Mouse (Mus musculus): ENCODE measurements around the gene Dock11.

Gene Dock11

DNA sequence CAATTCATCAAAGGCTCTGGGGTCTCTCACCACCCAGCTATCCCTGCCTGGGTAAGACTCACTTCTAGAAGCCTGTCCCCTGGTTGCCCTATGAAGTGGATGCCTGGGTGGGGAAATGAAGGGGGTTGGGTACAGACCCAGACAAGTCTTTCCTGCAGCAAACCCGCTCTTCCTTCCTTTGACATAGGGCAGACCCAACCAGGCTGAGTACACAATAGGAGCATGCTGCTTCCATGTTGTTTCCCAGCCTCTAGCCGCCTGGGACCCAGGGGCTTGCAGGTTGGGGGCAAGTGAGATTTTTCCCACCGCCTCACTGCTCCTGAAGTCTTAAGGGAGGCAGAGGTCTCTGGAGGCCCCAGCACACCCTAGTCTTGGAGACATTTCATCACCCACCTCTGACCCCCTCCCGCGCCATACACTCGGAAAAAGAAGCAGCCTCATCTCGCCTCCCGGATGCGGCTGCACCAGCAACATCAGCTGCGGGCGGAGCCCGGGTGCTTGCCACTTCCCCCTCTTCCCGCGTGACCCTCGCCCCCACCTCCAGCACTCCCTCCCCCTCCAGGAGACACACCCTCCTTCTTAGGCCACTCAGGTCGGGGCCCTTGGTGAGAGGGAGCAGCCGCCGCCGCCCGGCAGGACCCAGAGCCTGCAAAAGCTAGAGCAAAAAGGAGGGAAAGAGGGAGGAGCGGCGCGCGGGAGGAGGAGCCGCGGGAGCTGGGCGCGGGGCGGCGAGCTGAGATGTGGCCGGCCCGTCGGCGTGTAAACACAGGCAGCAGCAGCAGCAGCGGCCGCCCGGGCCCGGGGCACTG, at the start of gene Dock11:
Gene Dock11 (plus strand): TSS at position 746 of the 809 bp plus-strand sequence.
- CTCF ChIA-PET, result interaction anchor here (0.6 kb wide), 1 partner anchor 137 kb away, joined by 4 read pairs; no protein-coding TSS in a partner anchor

DNA sequence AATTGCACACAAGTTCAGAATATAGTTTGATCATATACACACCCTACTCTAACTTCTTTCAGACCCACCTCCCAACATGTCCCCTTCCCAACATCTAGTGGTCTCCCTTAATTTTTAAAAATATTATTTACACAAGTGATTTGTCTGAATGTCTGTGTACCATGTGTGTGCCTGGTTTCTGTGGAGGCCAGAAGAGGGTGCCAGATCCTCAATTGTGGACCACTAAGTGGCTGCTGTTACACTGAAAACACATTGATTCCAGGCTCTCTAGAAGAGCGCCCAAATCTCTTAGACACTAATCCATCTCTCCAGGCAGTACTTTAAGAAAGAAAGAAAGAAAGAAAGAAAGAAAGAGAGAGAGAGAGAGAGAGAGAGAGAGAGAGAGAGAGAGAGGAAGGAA, 8.9 kb upstream of the Dock11 start:
- CTCF ChIA-PET, result no interaction called here

DNA sequence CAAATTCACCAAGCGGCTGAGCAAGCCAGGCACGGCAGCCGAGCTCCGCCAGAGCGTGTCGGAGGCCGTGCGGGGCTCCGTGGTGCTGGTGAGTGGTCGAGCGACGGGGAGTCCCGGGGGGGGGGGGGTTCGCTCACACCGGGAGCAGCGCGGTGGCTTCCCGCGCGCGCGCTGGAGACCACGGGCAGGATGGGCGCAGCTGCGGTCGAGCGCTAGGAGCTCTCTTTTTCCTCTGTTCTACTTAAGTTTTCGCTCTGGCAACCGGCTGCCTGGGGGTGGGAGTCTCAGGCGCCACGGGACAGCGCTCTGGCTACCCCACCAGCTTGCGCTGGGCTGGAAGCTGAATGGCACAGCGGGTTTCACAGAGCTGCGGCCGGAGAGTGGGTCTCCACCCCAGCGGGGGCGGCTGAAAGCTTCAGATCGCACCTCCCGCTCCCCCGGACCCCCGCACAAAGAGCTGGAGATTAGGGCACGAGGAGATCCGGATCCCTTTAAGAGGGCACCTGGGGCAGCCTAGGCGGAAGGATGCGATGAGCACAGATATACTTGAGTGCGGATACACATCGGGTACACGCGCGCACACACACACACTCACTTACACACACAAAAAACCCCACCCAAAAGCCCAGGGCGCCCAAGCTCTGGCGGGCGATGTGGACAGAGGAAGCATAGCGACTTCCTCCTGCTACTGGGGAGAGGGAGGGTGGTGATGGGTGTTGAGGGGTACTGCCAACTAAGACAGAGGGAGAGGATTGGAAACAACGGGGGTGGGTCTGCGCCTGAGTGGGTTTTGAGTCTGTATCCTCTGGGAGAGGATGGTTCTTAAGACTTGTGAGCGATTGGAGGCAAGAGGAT, 540 bp downstream of the Dock11 start:
- CTCF ChIA-PET, result interaction anchor here (0.6 kb wide), 1 partner anchor 136 kb away, joined by 4 read pairs; no protein-coding TSS in a partner anchor

DNA sequence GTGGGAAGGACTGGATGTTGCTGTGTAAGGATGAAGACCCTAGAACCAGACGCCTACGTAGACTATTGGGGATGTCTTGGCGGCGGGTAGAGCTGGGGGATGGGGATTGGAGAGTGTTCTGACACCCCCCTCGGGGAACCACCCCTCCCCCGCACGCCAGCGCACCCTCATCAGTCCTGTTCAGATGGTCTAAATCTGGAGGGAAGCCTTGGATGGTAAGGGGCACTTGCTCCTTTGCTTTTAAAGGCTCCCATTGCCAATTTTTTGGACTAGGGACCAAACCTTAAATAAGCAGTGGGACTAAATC, 1.1 kb downstream of the Dock11 start:
- CTCF ChIA-PET, result no interaction called here

DNA sequence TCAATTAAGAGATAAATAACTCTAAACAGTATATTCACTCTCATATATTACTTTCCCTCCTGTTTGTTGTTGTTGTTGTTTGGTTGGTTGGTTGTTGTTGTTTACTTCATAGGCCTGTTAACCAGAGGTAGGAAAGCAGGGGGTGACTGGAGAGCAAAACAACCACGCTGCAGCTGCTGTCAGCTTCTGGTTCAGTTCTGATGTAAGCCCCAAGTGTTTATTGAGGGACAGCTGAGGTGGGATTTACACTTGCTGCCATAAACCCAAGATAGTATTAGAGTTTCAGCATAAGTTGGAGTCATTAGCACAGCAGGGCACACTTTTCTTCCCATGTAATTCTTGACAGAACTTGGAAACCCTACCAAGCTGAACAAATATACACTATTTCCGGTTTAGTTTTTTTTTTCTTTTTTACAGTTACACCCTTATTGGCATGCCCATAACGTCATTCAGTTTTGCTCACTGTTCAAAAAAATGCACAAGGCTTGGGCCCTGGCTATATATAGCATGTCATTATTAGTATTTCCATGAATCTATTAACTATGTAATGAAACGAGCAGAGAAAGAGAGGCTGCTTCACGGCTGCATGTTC, 3.0 kb downstream of the Dock11 start:
- CTCF ChIA-PET, result no interaction called here

DNA sequence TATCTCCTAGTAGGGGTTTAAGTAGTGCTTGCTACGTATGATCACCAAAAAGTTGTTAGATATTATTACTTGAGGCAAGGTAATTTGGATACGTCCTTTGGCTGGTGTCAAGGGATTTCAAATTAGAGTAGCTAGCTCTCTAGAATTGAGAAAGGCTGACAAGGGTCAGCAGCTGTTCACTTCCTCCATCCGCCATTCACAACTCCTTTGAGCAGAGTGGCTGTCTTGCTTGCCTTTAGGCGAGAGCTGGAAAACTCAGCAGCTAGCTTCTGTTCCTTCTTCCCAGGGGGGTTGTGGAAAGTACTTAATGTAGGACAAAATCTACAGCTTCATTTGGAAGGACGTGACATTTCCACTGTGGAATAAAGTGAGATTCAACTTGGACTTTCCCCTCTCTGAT, 3.7 kb downstream of the Dock11 start:
- CTCF ChIA-PET, result no interaction called here

DNA sequence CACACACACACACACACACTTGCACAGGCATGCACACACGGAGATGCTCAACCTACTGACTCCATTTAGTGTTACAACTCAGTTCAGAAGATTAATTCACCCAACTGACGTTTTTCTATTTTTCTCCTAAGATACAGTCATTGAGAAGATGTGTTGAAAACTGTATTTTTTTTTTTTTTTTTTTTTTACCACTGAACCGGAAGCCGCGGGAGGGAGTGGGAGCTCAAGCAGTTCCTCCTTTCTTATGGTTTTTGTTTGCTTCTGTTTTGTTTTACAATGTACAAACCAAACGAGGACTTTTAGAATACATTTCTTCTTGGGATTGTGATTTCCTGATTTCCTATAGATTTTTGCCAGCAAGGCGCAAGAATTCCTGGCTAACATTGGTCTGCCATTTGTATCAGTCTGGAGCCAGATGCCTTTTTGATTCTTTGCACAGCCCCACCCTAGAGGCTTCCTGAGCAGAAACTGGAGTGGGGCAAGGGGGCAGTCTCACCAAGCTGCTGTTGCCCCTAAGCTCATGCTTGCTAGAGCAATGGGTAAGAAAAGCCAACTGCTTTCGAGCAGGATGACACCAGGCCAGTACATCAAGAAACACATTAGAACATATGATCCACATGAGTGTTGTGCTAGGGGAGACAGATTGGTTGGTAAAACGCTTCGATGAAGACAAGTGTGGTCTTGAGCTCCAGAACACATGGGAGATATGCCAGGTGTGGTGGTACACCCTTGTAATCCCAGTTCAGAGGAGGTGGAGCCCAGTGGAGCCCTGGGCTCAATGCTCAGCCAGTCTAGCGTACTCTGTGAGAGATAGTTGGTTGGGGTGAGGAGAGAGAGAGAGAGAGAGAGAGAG, 9.2 kb downstream of the Dock11 start:
- CTCF ChIA-PET, result interaction anchor here (1.9 kb wide), 1 partner anchor 25 kb away, joined by 5 read pairs; no protein-coding TSS in a partner anchor

DNA sequence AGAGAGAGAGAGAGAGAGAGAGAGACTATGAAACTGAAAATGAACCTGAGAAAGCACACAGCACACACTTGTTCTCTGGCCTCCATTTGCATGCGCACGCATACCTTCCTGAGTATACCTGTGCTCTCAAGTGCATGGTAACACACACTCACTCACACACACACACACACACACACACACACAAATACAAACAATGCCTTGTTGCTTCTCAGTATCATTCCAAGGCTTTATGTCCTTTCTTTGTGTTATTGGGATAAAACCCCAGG, 9.8 kb downstream of the Dock11 start:
- CTCF ChIA-PET, result interaction anchor here (1.9 kb wide), 1 partner anchor 24 kb away, joined by 5 read pairs; no protein-coding TSS in a partner anchor

DNA sequence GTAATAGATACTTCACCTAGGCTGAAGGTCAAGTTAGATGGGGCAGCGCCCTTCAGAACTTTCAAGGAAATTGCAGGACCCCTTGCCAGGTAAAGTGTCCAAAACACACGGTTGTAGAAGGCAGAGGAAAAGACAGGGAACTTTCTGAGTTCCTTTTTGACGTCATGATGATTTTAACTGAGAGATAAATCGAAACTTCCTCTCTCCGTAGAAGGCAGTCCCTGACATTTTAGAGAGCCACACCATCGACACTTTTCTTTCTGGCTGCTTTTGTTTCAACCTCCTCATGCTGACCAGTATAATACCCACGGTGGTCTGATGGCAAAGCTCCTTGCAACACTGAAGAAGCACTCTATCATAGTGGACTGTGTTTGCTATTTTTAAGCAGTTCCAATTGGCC, 15.7 kb downstream of the Dock11 start:
- CTCF ChIA-PET, result no interaction called here

DNA sequence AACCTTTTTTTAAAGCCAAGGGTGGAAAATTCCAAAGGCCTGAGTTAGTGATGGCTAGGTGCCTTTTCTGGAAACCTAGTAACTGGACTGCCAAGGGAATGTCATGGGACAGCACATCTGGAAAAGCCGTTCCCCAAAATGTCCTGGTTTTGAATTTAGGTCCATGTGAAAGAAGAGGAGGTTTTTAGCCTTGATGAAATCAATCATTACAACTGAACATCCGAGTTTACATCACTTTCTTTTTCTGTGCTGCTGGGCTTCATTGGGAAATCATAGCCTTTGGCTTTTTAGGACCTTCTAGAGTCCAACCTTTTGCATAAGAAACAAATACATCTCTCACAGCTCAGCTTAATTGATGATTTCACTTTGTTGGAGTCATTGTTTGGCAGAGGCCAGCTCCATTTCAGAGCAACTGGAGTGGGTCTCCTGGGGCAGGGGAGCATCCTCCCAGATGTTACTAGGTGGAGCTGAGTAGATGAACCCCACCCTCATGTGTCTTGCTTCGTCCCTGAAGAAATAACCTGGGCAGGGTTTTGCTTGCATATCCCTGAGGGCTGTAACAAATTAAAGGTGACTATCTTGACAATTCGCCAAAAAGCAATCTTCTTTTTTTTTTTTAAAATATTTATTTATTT, 18.2 kb downstream of the Dock11 start:
- CTCF ChIA-PET, result no interaction called here

DNA sequence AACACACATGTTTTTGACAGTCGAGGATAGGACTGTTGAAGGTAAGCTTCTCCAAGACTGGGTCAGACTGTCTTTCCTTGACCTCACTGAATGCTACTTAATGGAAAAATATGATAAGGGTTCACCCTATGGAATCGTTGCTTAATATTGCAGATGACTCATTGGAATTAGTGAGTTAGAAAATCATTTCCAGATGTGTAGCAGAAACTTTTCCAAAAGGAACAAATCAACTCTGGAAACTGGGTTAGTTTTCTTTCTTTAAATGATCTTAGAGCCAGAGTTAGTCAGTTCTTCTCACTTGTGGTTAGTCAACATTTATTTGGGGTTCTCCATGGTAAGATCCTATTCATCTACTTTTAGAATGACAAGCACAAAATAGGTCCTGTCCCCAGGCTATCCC, 30.9 kb downstream of the Dock11 start:
- CTCF ChIA-PET, result no interaction called here

DNA sequence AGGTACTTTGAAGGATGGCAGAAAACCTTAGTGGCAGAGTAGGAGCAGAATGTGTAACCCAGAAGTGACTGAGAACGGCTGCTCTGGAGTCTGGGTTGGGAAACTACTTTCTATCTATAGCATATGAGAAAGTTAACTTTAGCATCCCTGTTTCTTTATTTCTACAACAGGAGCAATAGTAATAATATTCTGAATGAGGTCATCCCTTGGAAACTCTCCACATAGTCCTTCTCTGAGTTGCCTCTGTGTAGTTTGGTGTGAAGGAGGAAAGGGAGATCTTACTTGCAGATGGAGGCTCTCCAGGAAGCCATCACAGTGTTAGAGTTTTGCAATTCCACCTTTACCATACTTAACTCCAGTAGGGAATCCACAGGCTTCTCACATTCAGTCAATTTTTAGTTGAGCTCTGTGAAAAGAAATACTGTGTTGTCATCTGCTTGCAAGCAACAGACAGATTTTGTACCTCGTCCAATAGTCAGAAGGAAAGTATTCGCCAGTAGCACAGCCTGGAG, 31.5 kb downstream of the Dock11 start:
- CTCF ChIA-PET, result no interaction called here

DNA sequence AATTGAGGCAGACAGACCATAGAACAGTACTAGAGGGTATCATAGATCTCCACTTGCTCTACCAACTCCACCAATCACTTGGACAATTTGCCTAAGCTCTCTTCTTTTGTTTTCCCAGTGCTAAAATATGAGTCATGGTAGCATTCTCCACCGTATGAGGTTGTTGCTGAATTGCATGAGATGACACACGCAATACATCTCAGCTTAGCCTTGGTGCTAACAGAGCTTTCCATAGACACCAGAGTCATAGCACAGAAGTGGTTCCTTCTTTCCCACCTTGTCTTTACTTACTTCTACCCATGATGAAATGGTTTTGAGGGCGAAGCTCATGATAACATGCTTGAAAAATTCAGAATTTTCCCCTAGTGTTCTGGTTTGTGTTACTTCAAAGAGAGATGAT, 33.3 kb downstream of the Dock11 start:
- CTCF ChIA-PET, result interaction anchor here (1.1 to 2.0 kb wide), 2 partner anchors 13 to 24 kb away, joined by 3 to 5 read pairs; no protein-coding TSS in a partner anchor

DNA sequence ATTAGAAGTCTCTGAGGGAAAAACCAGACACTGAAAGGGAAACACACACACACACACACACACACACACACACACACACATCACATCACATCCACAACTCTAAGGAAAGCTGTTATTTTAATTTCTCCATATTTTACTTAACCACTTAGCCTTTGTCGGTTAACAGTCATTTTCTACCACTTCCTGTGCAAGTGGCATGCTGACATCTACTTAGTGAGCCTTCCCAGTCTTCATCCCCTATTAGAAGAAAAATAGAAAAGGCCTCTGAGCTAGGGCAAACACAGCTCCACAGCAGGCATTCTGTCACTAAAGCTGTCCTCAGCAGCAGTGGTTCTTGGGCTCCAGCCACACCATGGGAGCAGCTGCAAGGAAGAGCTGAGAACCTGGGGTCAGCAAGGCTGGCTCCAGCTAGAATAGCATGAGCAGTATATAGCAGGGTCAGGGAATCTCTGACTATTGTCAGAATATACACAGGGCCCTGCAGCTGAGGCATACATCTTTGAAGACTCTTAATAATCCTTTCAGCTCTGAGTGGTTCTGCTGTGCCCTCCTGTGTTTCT, 36.2 kb downstream of the Dock11 start:
- CTCF ChIA-PET, result no interaction called here

DNA sequence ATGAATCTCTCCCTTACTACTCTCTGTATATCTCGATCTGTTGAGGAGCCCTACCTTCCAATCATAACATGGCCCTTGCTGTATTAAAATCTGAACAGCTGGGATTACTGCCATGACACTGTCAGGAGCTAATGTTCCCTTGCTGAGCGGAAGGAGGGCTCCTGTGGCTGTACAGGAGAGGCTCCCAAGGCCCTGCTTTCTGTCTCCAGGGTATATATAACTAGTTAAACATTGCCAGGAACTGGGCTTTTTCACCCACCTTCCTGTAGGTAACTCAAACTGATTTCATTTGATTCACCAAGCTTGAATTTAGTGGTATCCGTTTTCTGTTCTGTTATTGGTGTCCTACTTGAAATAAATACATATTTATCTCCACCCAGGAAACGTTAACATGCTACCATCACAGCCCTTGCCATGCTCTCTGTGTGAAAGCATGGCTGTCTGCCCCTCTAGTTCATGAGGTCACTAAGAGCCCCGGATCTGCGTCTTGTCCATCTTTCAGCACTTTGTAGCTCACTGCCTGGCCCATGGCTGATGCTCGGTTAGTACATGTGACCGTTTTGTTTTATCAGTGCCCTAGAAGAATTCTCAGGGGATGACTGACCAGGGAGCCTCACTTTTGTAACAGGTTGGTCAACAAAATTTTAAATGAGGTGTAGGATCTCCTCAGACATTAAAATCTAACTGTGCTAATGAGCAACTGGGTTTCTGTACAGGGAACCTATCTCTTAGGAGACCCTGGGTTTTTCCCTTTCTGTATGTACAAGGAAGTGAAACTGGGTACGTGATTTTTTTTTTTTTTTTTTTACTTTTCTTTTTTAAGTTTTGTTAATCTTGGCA, 41.7 kb downstream of the Dock11 start:
- CTCF ChIA-PET, result interaction anchor here (0.5 to 0.6 kb wide), 2 partner anchors 11 to 88 kb away, joined by 5 to 8 read pairs; no protein-coding TSS in a partner anchor

DNA sequence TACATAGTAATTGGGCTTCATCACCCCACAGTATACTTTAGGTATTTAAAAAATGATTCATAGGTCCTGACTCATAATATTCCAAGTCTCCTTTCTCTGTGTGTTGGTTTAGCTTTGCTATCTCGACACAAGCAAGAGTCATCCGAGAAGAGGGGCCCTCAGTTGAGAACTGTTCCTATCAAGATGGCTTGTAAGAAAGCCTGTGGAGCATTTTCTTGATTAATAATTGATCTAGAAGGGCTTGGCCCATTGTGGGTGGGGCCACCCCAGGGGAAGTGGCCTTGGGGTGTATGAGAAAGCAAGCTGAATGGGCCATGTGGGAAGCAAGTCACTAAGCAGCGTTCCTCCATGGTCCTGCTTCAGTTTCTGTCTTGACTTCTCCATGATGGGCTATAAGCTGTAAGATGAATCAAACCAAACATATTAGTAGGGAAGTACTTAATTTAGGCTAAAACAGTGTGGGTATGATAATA, 42.3 kb downstream of the Dock11 start:
- CTCF ChIA-PET, result no interaction called here

DNA sequence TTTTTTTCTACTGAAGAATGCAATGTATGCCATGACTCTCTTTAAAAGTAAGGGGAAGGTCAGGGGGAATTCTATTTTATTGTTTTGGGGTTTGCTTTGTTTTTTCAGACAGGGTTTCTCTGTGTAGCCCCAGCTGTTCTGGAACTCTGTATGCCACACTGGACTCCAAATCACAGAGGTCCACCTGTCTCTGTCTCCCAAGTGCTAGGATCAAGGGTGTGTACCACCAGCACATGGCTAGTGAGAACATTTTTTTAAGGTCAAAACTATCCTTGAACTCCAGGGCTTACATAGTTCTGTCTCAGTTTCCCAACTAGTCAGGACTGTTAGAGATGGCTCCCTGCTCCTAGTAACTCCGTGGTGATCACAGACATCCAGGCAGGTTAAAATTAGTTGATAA, 43.3 kb downstream of the Dock11 start:
- CTCF ChIA-PET, result no interaction called here

DNA sequence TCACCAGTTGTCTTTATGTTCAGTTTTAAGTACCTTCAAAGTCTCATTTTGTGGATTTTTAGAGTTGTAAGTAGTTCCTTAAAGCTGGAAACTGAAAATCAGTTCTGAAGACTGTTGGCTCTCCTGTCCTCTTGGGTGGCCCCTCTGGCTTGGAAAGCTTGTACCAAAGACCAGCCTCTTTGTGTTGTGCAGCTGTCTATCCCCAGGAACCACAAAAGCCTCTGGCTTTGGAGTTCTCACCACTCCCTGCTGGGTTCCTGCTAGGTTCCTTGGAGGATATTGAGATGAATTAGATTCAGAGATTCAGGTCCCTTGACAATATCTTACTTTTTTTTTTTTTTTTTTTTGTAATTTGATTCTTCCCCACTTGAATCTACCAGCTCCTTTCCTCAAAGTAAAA, 44.3 kb downstream of the Dock11 start:
- CTCF ChIA-PET, result interaction anchor here (0.5 kb wide), 1 partner anchor 146 kb away, joined by 3 read pairs; no protein-coding TSS in a partner anchor

DNA sequence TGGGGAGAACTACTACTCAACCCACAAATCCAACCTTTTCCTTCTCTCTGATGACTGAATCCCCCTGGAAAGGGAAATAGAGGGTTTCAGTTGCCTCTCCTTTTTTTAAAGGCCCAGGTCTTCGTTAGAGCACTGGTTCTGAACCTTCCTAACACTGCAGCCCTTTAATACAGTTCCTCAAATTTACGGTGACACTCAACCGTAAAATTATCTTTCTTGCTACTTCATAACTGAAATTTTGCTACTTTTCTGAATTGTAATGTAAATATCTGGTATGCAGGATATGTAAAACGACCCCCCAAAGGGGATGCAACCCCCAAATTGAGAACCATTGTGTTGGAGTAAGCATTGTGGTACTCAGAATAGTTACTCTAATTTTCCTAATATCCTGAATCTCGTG, 49.5 kb downstream of the Dock11 start:
- CTCF ChIA-PET, result no interaction called here

DNA sequence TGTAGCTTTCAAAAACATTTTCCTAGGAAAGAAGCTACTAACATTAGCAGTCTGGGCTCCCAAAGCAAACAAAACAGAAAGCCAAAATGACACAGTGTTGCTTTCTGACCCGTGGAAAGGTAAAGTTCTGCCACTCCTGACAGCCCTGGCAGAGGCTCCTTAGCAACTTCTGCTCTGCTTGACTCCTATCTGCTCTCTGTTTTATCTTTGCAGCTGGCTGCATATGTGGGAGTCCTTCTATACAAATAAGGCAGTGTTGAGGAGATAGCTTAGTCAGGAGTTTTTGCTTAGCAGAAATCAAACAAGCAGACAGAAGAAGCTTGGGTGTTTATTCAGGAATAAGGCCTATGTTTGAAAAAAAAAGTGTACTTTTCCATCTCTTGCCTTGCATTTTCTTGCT, 57.8 kb downstream of the Dock11 start:
- CTCF ChIA-PET, result no interaction called here
